Mouse (Mus musculus) neural tube, embryonic 11.5 days (tissue): ENCODE results near the gene Calm3. TPM values are rescaled to one million over a fixed set of nuclear protein-coding genes. Genes with fewer than 3 reads are reported as not detected.

Source experiments
- ATAC-seq: fragments of 200-750 bp; cut with Nextera tagmentation; 2 replicates; pipeline ENCODE4 v1.8.0; 2017; ENCODE audit warnings: moderate number of reproducible peaks, mild to moderate bottlenecking, moderate TSS enrichment, moderate library complexity; ENCODE audit not compliant: insufficient read depth, low FRiP score, low TSS enrichment
- DNase-seq: peaks from one replicate; pipeline ENCODE4 v3.0.0-alpha.2; 2015; ENCODE audit warnings: low spot score
- H3K27ac ChIP-seq: fragments of 300-500 bp; sonication (generic); 2 replicates; pipeline ENCODE4 v1.5.1; 2014; ENCODE audit warnings: low read depth, mild to moderate bottlenecking, low read length
- H3K27me3 ChIP-seq: fragments of 300-500 bp; sonication (generic); 2 replicates; pipeline ENCODE4 v1.6.1; 2014; ENCODE audit warnings: mild to moderate bottlenecking, low read length, mixed read lengths; ENCODE audit not compliant: control insufficient read depth, insufficient read depth
- H3K36me3 ChIP-seq: fragments of 300-500 bp; sonication (generic); 2 replicates; pipeline ENCODE4 v1.6.1; 2014; ENCODE audit warnings: mild to moderate bottlenecking, low read length, moderate library complexity, mixed read lengths; ENCODE audit not compliant: control insufficient read depth, insufficient read depth
- H3K4me1 ChIP-seq: fragments of 300-500 bp; sonication (generic); 2 replicates; pipeline ENCODE4 v1.6.1; 2014; ENCODE audit warnings: low read length, mixed read lengths; ENCODE audit not compliant: control insufficient read depth, insufficient read depth
- H3K4me2 ChIP-seq: fragments of 300-500 bp; sonication (generic); 2 replicates; pipeline ENCODE4 v1.6.1; 2014; ENCODE audit warnings: low read depth, mild to moderate bottlenecking, moderate library complexity
- H3K4me3 ChIP-seq: fragments of 300-500 bp; sonication (generic); 2 replicates; pipeline ENCODE4 v1.5.1; 2014; ENCODE audit warnings: low read depth, low read length
- H3K9ac ChIP-seq: fragments of 300-500 bp; sonication (generic); 2 replicates; pipeline ENCODE4 v1.6.1; 2014; ENCODE audit warnings: mild to moderate bottlenecking, low read length
- H3K9me3 ChIP-seq: fragments of 300-500 bp; sonication (generic); 2 replicates; pipeline ENCODE4 v1.6.1; 2016; ENCODE audit warnings: low read length; ENCODE audit not compliant: control insufficient read depth
- WGBS: fragments of 180-500 bp; shearing (Covaris S2); extraction: QIAGEN DNeasy Blood & Tissue Kit; methylation state at CpG from one replicate; pipeline ENCODE4 v1.1.7; 2014; 5-methylcytosine and 5-hydroxymethylcytosine counted together
- polyA plus RNA-seq: library from polyadenylated mRNA; unstranded; fragments of >200 nt; fragmentation: Nextera tagmentation; extraction: Ambion mirVana; gene quantifications from 2 replicates; pipeline ENCODE4 v1.2.1, GENCODE M21; 2014

Calm3 gene
- polyA plus RNA-seq, 1 experiment from 2014 or later, result 263 TPM

GRCm38 (mm10) chr7:16950861-16951635, 27.1 kb upstream of the Calm3 start:
- Histone ChIP-seq H3K36me3 (no peaks in the 10 kb centered on the region), H3K27ac (no peak overlapping the region), H3K4me3 (no peak overlapping the region), H3K9me3 (no peaks in the 10 kb centered on the region), H3K4me2 (no peak overlapping the region), H3K27me3 (peaks cover 36% of the 10 kb centered on the region), H3K9ac (no peak overlapping the region), H3K4me1 (peaks cover 24% of the 10 kb centered on the region)
- DNase-seq (peak; percentile 88), ATAC-seq (peak; percentile 62)
- WGBS, result 28% methylated on average over 18 of the region's 18 CpGs

GRCm38 (mm10) chr7:16949908-16950841, 26.3 kb upstream of the Calm3 start:
- peaks cover 45% of the 10 kb centered on the region for H3K27me3 ChIP-seq
- peak; percentile 88 for DNase-seq
- peaks cover 29% of the 10 kb centered on the region for H3K4me1 ChIP-seq
- WGBS, result 12% methylated on average over 29 of the region's 29 CpGs
- peak; percentile 42 for ATAC-seq
- H3K9me3 ChIP-seq, result no peaks in the 10 kb centered on the region
- peak overlapping the region; percentile 55 for H3K4me2 ChIP-seq
- H3K27ac ChIP-seq, result no peak overlapping the region
- H3K36me3 ChIP-seq, result no peaks in the 10 kb centered on the region
- peak overlapping the region; percentile 48 for H3K9ac ChIP-seq
- H3K4me3 ChIP-seq, result peak overlapping the region; percentile 4

DNA sequence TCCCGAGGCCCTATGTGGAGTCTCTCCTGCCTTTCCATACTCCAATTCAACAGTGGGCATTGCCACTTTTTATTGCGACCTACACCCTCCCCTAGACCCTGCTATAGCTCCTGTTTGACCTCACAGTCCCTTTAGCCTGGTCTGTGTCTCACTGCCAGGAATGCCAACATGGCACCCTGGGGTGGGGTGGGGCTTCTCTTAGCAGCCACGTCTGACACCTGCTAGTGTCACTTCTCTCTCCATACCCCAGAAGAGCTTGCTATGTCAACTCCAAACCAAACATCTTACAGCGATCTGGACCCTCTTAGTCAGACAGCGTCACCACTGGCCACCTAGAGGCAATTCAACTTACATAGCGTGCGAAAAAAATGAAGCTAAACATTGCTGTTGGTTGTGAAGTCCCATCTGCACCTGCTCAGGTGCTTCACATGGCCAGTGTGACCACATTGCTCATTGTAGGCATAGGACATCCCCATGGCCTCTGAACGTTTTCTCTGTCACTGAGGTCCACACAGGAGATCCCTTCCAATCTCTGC, 25.1 kb upstream of the Calm3 start:
- ATAC-seq (no peak), DNase-seq (no peak)
- Histone ChIP-seq H3K27ac (no peak overlapping the region), H3K9ac (no peak overlapping the region), H3K4me3 (no peak overlapping the region), H3K4me1 (peaks cover 32% of the 10 kb centered on the region), H3K4me2 (no peak overlapping the region; the same call in 1 of the 2 replicates), H3K9me3 (no peaks in the 10 kb centered on the region), H3K27me3 (peaks cover 49% of the 10 kb centered on the region), H3K36me3 (no peaks in the 10 kb centered on the region)
- 48% methylated on average over 8 of the region's 8 CpGs for WGBS

DNA sequence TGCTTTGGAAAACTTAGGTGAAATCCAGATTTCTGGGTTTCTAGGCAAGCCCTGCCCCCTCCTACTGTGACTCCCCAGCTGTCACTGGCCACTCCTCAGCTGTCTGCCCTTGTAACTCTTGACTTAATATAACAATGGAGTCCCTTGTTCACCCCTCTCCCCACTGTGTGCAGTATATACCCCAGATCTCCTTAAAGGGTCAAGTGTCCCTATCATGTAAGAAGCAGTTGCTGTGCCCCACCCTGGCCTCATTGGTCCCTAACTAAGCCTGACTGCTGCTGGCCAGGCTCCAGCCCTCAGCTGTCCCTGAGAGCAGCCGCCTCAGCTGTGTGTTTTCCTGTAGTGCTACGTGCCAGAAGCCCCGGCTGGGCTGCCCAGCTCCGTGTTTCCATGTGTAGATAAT, 24.0 kb upstream of the Calm3 start:
- H3K4me1 ChIP-seq, result peaks cover 34% of the 10 kb centered on the region
- no peak overlapping the region; the same call in 1 of the 2 replicates for H3K4me3 ChIP-seq
- no peaks in the 10 kb centered on the region for H3K9me3 ChIP-seq
- H3K27ac ChIP-seq, result no peak overlapping the region
- H3K27me3 ChIP-seq, result peaks cover 49% of the 10 kb centered on the region
- DNase-seq, result no peak
- WGBS, result 13% methylated on average over 4 of the region's 4 CpGs
- peak overlapping the region; percentile 64 for H3K4me2 ChIP-seq
- no peaks in the 10 kb centered on the region for H3K36me3 ChIP-seq
- 0 out of 2 replicates have a peak overlapping the region, but pooled peaks have one; percentile 27 for H3K9ac ChIP-seq
- ATAC-seq, result no peak

DNA sequence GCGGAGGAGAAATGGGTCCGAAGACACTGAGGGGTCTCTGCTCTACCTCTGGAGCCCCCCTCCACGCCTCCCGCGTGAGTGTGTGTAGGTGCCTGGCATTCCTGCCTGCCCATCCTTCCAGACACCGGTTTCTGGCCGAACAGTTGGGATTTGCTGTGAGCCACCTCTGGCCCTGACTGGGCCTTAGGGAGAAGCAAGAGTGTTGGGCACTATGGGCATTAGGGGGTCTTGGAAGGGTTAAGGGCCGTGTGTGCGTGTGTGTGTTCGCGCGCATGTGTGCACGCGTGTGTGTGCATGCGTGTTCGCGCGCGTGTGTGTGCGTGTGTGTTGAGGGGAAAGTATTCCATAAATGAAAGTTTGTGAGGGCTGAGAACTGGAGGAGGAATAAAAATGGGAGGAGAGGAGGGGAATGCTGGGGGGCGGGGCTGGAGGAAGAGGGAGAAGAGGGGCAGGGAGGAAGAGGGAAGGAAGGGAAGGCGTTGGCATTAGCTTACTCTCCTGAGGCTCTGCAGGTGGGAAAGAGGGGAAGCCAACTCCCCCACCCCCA, 23.5 kb upstream of the Calm3 start:
- Histone ChIP-seq H3K27me3 (peaks cover 49% of the 10 kb centered on the region), H3K4me1 (peaks cover 34% of the 10 kb centered on the region), H3K36me3 (no peaks in the 10 kb centered on the region), H3K4me2 (peak overlapping the region; percentile 64), H3K9me3 (no peaks in the 10 kb centered on the region), H3K27ac (no peak overlapping the region), H3K4me3 (peak overlapping the region; percentile 35), H3K9ac (peak overlapping the region; percentile 45)
- WGBS, result 17% methylated on average over 21 of the region's 22 CpGs
- ATAC-seq (no peak), DNase-seq (no peak)

GRCm38 (mm10) chr7:16946441-16947348, 22.8 kb upstream of the Calm3 start:
- H3K27ac ChIP-seq, result no peak overlapping the region
- H3K4me2 ChIP-seq, result peak overlapping the region; percentile 64
- DNase-seq, result no peak
- no peaks in the 10 kb centered on the region for H3K36me3 ChIP-seq
- H3K9me3 ChIP-seq, result no peaks in the 10 kb centered on the region
- H3K9ac ChIP-seq, result peak overlapping the region; percentile 45
- peaks cover 49% of the 10 kb centered on the region for H3K27me3 ChIP-seq
- WGBS, result under 1% methylated on average over 52 of the region's 53 CpGs
- H3K4me1 ChIP-seq, result peaks cover 34% of the 10 kb centered on the region
- ATAC-seq, result no peak
- H3K4me3 ChIP-seq, result peak overlapping the region; percentile 35

DNA sequence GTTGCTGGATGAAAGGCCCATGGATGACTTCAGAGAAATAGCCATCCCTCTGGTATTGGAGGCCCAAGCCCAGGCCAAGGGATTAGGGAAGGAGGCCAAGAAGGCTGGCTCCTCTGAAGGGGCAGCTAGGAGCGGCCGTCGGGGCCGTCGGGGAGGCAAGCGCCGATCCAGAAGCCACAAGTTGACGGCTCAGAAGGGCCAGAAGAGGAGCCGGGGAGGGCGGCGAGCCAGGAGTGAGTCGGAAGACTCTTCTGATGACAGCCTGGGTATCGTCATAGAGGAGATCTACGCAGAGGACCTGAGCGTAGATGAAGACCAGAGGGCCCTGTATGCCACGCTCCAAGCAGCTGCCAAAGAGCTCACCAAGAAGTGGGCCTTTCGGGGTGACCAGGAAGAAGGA, 21.5 kb upstream of the Calm3 start:
- Histone ChIP-seq H3K4me3 (peak overlapping the region; percentile 57), H3K27ac (no peak overlapping the region), H3K9me3 (no peaks in the 10 kb centered on the region), H3K27me3 (peaks cover 49% of the 10 kb centered on the region), H3K36me3 (no peaks in the 10 kb centered on the region), H3K4me2 (peak overlapping the region; percentile 90), H3K9ac (peak overlapping the region; percentile 73; the same call in 1 of the 2 replicates), H3K4me1 (peaks cover 34% of the 10 kb centered on the region)
- ATAC-seq (no peak), DNase-seq (no peak)
- WGBS, result 7% methylated on average over 17 of the region's 17 CpGs
